Mouse (Mus musculus) frontal cortex, postnatal 10 days (tissue): ENCODE measurements at regions not wholly inside any gene's neighbourhood (a gene's known extent, or its start where the extent isn't known, plus 50 kb on each side); places are given as distances from the start of the nearest gene placed in this dataset.

Source experiments
- DNase-seq, 2 experiments: peaks; one replicate each; pipeline ENCODE4 v3.0.0; 2022; ENCODE audit warnings: low spot score in 2 of 2, mixed read lengths in 1 of 2

DNA sequence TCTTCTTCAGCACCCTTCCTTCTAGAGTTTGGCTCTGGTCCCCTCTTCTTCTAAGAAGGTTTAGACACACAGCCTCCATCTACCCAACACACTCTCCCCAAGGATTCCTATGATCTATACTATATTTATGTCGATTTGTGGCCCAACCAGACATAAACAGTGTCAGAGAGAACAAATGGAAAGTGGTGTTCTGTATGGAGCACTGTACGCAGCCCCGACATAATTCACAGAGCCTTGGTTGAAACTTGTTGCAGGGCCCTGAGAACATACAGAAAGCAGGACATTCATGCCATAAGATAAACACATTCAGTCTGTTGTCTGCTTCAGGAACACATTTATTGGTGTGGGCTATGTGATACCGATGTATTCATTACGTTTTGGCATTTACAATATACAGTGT, 463.7 kb upstream of the Pou3f3 start:
- no peak for DNase-seq

- no peak for DNase-seq
Measured at GRCm38 (mm10) chr1:42232716-42233115, 462.9 kb upstream of the Pou3f3 start.

DNA sequence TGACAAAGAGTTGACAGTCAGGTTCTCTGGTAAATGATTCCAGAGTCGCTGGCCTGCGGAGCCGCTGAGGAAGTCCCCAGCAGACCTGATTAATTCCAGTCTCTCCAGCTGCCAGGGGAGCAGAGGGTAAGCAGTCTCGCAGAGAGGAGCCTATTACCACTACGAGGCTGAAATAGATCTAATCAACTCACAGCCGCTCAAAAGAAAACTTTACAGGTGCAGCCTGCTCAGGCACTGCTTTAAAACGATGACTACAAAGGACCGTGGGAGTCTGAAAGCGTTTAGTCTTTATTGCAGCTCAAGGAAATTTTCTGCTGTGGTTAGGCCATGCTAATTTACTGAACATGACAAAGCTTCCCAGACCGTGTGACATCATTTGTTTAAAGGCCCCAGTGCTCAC, 462.3 kb upstream of the Pou3f3 start:
- no peak for DNase-seq

- DNase-seq, result no peak
Measured at GRCm38 (mm10) chr1:42236466-42237010, 459.0 kb upstream of the Pou3f3 start.

DNA sequence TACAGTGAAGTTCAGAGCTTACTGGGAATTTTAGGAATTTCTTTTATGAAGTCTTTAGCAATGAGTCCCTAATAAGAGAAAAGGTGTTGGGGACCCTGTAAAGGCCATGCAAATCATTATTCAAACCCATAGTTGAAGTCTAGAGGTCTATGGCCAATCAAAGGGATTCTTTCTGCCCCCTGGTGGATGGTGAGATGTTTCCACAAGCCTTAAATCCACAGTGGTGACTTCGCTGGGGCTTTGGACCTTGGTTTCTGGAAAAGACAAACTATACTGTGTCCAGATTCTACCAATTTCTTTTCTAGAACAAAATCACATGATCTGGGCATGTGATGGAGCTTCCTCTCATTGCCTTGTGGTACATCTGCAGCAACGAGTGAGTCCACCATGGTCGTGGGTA, 457.2 kb upstream of the Pou3f3 start:
- no peak for DNase-seq

DNA sequence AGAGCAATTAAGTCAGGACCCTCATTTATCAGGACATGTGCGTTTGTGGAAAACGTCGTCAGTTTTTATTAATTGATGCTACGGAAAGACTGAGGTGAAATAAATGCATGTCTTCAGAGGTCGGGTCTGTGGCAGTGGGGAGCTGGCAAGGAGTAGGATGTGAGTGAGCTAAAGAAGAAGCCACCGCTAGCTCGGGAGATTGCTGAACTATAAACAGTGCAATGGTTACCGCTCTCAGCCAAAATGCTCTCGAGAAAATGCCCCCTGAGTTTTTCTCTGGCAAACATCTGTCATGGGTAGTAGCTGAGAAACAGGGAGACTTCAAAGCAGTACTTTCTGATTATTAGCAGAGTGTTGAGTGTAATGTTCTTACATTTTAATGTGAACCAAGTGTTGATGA, 454.4 kb upstream of the Pou3f3 start:
- DNase-seq, result no peak

DNA sequence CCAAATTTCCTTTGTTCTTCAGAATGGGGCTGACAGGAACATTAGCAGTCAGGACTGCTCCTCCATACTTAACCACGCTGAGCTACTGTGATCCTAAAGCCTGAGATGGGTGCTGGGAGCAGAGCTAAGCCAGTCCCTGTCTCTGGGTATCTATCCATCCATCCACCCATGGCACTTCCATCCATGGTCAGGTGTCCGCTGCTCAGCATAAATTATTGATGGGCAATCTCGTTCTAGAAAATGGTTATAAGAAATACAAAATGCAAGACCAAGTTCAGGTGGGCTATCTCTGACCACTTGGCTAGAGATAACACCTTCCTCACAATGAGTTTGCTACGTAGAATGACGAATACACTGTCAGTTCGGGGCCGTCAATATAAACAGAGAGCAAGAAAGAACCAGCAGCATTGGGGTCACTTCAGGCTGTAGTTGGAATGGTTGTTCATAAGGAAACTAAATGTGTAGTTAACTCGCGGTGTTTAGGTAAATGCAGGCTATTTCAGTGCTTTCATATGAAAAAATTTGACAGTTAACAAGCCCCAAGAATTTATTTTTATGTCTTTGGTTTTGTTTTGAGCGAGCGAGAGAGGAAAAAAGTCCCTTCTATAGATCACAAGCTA, 453.9 kb upstream of the Pou3f3 start:
- DNase-seq, result no peak

- no peak for DNase-seq
Measured at GRCm38 (mm10) chr1:42242586-42243457, 452.7 kb upstream of the Pou3f3 start.

GRCm38 (mm10) chr1:42243458-42243855, 452.1 kb upstream of the Pou3f3 start:
- DNase-seq, result no peak

GRCm38 (mm10) chr1:42243878-42244277, 451.7 kb upstream of the Pou3f3 start:
- no peak for DNase-seq

DNA sequence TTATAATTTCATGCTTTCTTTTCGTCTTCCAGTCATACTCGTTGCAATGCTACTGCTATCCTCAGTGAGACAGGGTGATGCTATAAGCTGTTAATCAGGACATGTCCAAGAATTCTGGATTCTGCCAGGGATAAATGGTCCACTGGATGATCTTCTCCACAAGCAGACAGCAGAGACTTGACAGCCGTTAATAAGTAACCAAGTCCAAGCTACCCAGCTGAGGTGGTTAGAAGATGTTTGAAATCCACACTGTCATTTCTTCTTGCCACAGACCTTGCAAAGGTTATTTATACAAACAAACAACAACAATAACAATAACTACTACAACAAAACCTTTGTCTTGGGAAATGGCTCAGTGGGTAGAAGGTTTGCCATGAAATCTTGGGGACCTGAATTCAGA, 443.2 kb upstream of the Pou3f3 start:
- no peak for DNase-seq

GRCm38 (mm10) chr1:42253786-42254185, 441.8 kb upstream of the Pou3f3 start:
- DNase-seq, result no peak

DNA sequence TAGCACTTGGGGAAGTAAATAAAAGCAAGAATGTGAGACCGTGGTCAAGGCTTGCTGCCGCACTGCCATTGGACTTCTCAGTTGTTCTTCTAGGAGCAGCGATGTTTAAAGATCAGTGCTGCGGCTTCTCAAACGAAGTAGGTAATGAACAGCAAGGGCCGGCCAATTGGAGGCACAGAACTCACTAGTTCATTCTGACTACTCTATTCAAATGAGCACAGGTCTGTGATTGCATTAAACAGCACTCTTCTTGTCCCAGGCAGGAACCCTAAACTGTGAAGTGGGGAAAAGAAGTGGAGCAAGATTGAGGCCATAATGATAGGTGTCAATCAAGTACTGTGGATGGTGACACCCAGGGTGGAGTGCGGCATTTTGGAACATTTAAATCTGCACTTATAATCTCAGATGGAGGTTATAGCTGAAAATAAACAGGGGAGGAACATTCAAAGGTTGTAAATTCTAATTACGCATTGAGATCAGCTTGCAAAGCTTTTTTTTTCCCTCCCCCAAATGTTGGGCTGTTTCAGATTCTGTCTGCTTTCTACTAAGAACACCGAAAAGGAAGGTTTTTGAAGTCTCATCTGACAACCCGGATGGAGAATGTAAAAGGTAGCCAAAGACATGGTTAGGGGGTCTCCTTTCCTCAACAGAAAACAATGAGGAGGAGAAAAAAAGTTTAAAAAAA, 438.5 kb upstream of the Pou3f3 start:
- no peak for DNase-seq

- DNase-seq, result peak in 1 of 2 experiments; percentile 59
Measured at GRCm38 (mm10) chr1:42257801-42258593, 437.6 kb upstream of the Pou3f3 start.

- no peak for DNase-seq
Measured at GRCm38 (mm10) chr1:42258594-42258910, 437.0 kb upstream of the Pou3f3 start.

DNA sequence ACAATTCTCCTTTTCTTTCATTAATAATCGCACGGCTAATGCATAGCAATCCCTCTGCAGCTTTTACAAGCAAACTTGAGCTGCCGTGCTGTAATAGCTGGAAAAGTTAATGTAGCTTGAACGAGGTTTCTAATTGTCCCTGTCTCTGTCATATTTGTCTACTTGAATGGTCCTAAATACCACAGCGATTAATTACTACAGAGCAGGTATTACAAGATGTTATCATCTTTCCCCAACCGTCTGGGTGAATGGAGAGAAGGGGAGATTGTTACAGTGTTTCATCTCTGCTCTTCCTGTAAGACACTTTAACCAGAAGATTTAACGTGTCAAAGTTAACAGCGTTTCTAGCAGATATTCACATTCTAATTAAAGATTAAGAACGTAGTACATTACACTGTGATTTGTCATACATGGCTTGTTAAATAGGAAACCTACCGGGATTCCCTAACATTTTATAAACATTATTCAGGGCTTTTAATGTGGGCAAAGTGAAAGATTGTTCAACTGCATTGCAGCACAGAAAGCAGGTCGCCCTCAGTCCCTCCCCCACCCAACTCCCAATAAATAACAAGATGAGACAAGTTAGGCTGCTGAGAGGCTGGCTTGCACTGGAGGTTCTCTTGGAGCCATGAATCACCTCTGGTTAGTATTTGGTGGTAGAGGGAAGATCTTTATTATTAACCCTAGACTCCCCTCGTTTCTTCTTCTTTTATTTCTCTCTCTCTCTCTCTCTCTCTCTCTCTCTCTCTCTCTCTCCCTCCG, 436.2 kb upstream of the Pou3f3 start:
- no peak for DNase-seq

DNA sequence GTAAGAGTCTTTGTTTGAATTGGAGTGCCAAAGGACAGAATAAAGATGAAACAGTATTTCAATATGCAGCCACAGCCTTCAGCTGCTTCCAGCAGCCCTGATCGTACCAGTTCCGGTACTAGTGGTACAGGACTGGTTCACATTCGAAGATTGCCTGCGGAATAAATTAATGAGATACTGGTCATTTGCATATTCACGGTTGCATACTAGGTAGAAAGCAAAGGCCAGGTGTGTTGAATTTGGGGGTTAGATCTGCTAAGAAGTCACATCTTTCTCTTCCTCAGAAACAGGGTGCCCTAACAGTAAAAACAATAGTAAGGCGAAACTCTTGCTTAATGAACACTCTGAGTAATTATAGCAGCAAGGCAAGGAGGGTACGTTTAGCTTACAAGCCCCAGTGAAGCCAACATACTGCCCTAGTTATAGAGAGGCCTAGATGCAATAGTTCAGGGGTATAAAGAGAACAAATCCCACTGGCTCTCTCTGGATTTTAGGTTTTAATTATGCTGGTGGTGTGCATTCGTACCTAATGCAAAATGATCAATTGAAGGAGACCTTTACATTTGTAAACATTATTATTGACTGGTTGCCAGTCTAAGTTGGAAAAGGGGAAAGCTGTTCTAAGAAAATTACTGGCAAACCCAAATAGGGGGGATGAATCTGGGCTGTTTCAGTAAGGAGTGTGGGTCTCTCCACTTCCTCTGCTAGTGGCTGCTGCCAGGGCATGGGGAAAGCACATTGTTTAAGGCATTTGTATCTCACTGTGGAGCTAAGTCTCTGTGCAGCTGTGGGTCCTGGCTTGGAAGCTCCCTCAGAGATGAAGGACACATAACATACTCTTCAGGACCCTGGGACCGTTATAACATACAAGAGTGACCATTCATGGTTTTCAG, 435.3 kb upstream of the Pou3f3 start:
- DNase-seq, result no peak

DNA sequence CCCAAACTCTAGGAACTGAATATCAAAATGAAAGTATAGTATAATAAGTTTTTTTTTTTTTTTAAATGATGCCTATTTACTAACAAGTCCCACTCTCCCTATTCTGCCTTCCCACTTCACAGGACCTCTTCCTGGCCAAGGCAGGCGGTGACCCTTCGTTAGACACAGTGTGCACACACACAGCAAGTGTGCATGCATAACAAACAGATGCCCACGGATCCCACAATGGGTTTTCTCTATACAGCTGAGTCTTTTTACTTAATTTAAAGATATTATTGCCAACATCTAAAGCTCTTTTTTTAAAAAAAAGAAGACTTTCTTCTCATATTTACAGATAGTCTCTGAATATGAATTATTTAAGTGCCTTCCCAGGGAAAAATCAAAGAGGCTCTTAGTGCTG, 434.5 kb upstream of the Pou3f3 start:
- no peak for DNase-seq

DNA sequence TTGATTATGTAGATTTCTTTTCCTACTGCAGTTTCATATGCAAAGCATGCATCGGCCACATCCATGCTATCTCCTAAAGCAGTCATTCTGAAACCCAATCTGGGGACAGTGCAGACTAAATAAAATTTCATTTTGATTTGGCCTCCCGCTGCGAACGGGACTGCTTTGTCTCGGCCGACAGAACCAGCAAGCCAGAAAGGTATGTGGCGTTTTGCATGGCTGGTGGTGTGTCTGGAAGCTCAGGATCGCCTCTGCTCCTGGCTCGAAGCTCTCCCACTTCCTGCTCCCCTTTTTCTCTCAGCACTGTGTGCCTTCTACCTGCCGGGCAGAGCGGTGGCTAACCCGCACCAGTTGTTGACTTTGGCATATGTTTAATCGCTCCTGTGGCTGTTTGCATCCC, 433.8 kb upstream of the Pou3f3 start:
- no peak for DNase-seq

GRCm38 (mm10) chr1:42262606-42263005, 433.0 kb upstream of the Pou3f3 start:
- DNase-seq, result no peak
